Mouse (Mus musculus) spleen, adult 2 months (tissue): Measurements from ENCODE around the gene Gak.

Experiments used
- CTCF ChIP-seq: fragments of 200-500 bp; IDR thresholded peaks from 2 replicates; pipeline ENCODE4 v1.5.1; 2011; ENCODE audit warnings: mild to moderate bottlenecking, inconsistent platforms; ENCODE audit not compliant: insufficient read depth, insufficient read length, insufficient replicate concordance; ENCODE audit errors: extremely low read depth
- POLR2A ChIP-seq: fragments of 200-500 bp; IDR thresholded peaks from 2 replicates; pipeline ENCODE4 v1.6.1; 2011; ENCODE audit warnings: low read depth, low read length, inconsistent platforms

GRCm38 (mm10) chr5:108659698-108660631 is 30.4 kb upstream of the Gak start, which contains the start of gene Idua:
- TF ChIP-seq POLR2A: no peak
- TF ChIP-seq CTCF: no peak
